Comparison of ENCODE assay signal across 18 mouse cellular contexts in genomic region chr13:89012500-89012899, GRCm38 (mm10).
"Had no signal": no experiment of that assay in that cellular context is flagged by ENCODE, and none has a peak within 500 bp of the region (broad histone marks: within the 10 kb centered on the region; RNA-seq: fewer than 3 reads in every experiment).

No protein-coding gene starts in this region.

- H3K4me2 ChIP-seq: limb, embryonic 13.5 days; liver, embryonic 12.5 days; liver, embryonic 15.5 days; lung, embryonic 15.5 days; midbrain, embryonic 13.5 days had no signal

- H3K4me1 ChIP-seq: limb, embryonic 10.5 days; limb, embryonic 13.5 days; liver, embryonic 12.5 days; liver, embryonic 15.5 days; lung, embryonic 15.5 days; megakaryocyte, embryonic 14.5 days; midbrain, embryonic 10.5 days; midbrain, embryonic 13.5 days had no signal

- H3K27me3 ChIP-seq: limb, embryonic 13.5 days; liver, embryonic 12.5 days; liver, embryonic 15.5 days; lung, embryonic 15.5 days; megakaryocyte, embryonic 14.5 days; midbrain, embryonic 13.5 days had no signal

- H3K36me3 ChIP-seq: limb, embryonic 10.5 days; limb, embryonic 13.5 days; liver, embryonic 12.5 days; liver, embryonic 15.5 days; lung, embryonic 15.5 days; midbrain, embryonic 10.5 days; midbrain, embryonic 13.5 days had no signal

- H3K27ac ChIP-seq: kidney, postnatal 0 days; layer of hippocampus, adult 2 months; limb, embryonic 10.5 days; limb, embryonic 13.5 days; liver, embryonic 12.5 days; liver, embryonic 15.5 days; lung, embryonic 15.5 days; midbrain, embryonic 10.5 days; midbrain, embryonic 13.5 days had no signal

- H3K9ac ChIP-seq: limb, embryonic 13.5 days; liver, embryonic 12.5 days; liver, embryonic 15.5 days; lung, embryonic 15.5 days; midbrain, embryonic 13.5 days had no signal

- ATAC-seq: liver, embryonic 12.5 days; midbrain, embryonic 13.5 days had no signal

- DNase-seq: kidney, postnatal 25 days; layer of hippocampus, adult 9-11 months; liver; lung, adult 18-20 months; lung, postnatal 10 days; lung, postnatal 36 days; thymus, adult 18-20 months; thymus, postnatal 36 days had no signal

- H3K9me3 ChIP-seq: limb, embryonic 10.5 days; limb, embryonic 13.5 days; liver, embryonic 12.5 days; liver, embryonic 15.5 days; lung, embryonic 15.5 days; megakaryocyte, embryonic 14.5 days; midbrain, embryonic 10.5 days; midbrain, embryonic 13.5 days had no signal

- H3K4me3 ChIP-seq: layer of hippocampus, adult 2 months; limb, embryonic 10.5 days; limb, embryonic 13.5 days; liver, embryonic 12.5 days; liver, embryonic 15.5 days; lung, embryonic 15.5 days; megakaryocyte, embryonic 14.5 days; midbrain, embryonic 10.5 days; midbrain, embryonic 13.5 days had no signal
